8 mouse cellular contexts compared by ENCODE assay signal in genomic region chr8:126538648-126539354, GRCm38 (mm10). TPM values are rescaled to one million over a fixed set of nuclear protein-coding genes. Genes with fewer than 3 reads are reported as not detected.
DNase-seq lines count a peak whose midpoint lies in the region; ATAC-seq and TF ChIP-seq lines count a peak whose summit lies in the region.

No protein-coding gene starts in this region.

- H3K4me1 ChIP-seq in intestine, embryonic 16.5 days (ENCODE audit: control insufficient read depth, insufficient read depth, low read length) = peaks cover 40% of the 10 kb centered on the region

- H3K27ac ChIP-seq in intestine, embryonic 16.5 days (ENCODE audit: low read length) = peak overlapping the region; percentile 45

- peak; percentile 45 for DNase-seq in adrenal gland, adult 2 months
- no peak for DNase-seq in adrenal gland, postnatal 25 days
- DNase-seq in thymus, postnatal 4 days = peak; percentile 51
- no peak for DNase-seq in thymus, postnatal 10 days (ENCODE audit: low spot score in 2 of 2)
- DNase-seq in c-Kit-positive CD71-positive TER-119-positive erythroid progenitor cells, embryonic 14.5 days (ENCODE audit: low spot score) = no peak
- DNase-seq in thymus, postnatal 36 days = no peak

- no peak for ATAC-seq in intestine, embryonic 16.5 days

- 14% methylated on average over 12 of the region's 12 CpGs for WGBS in intestine, embryonic 16.5 days

- no peak for TF ChIP-seq POLR2A in myocyte (IDR thresholded peaks at IDR 0.05; ENCODE audit: insufficient read length, low read depth)

- H3K4me3 ChIP-seq in intestine, embryonic 16.5 days (ENCODE audit: low read length) = no peak overlapping the region
- peak overlapping the region; percentile 10 for H3K4me3 ChIP-seq in myocyte

- H3K27me3 ChIP-seq in intestine, embryonic 16.5 days (replicated peaks; ENCODE audit: control insufficient read depth, insufficient read depth, low read length) = no peaks in the 10 kb centered on the region
- H3K27me3 ChIP-seq in myocyte (ENCODE audit: control insufficient read depth, insufficient read depth, insufficient read length) = no peaks in the 10 kb centered on the region

- H3K79me2 ChIP-seq in myocyte (ENCODE audit: control insufficient read depth, insufficient read depth) = no peaks in the 10 kb centered on the region

- H3ac ChIP-seq in myocyte (ENCODE audit: control insufficient read depth, insufficient read length) = no peak overlapping the region

- no peak overlapping the region for H3K9ac ChIP-seq in intestine, embryonic 16.5 days (ENCODE audit: low read depth, low read length)

- no peak overlapping the region for H3K4me2 ChIP-seq in intestine, embryonic 16.5 days (ENCODE audit: low read depth, low read length)
- H3K4me2 ChIP-seq in myocyte (ENCODE audit: low read depth) = peak overlapping the region; percentile 98

- no peaks in the 10 kb centered on the region for H3K9me3 ChIP-seq in intestine, embryonic 16.5 days (ENCODE audit: control insufficient read depth, low read length)

- H3K36me3 ChIP-seq in intestine, embryonic 16.5 days (ENCODE audit: control insufficient read depth, insufficient read depth, low read length) = no peaks in the 10 kb centered on the region
- H3K36me3 ChIP-seq in myocyte (ENCODE audit: control insufficient read depth, insufficient read depth) = no peaks in the 10 kb centered on the region

TF ChIP-seq in myocyte, 11 proteins besides CTCF, POLR2A, EP300 and RAD21:
- TF ChIP-seq CEBPB (IDR thresholded peaks at IDR 0.05; ENCODE audit: insufficient read depth, poor library complexity, severe bottlenecking) = no peak
- no peak for TF ChIP-seq TCF3 (IDR thresholded peaks at IDR 0.05; ENCODE audit: insufficient read length, low read depth)
- no peak for TF ChIP-seq MAX (IDR thresholded peaks at IDR 0.05; ENCODE audit: low read depth)
- no peak for TF ChIP-seq USF1 (IDR thresholded peaks at IDR 0.05; ENCODE audit: low read depth)
- no peak for TF ChIP-seq E2F4 (IDR thresholded peaks at IDR 0.05; ENCODE audit: insufficient read depth)
- no peak for TF ChIP-seq SRF (IDR thresholded peaks at IDR 0.05; ENCODE audit: control insufficient read depth, insufficient read length, low read depth)
- no peak for TF ChIP-seq MYOD1 (IDR thresholded peaks at IDR 0.05; ENCODE audit: control insufficient read depth in 1 of 3, insufficient read length in 2 of 3, low read depth in 2 of 3)
- no peak for TF ChIP-seq POLR2AphosphoS2 (IDR thresholded peaks at IDR 0.05; ENCODE audit: insufficient read length, low read depth)
- TF ChIP-seq MYOG (IDR thresholded peaks at IDR 0.05; ENCODE audit: control insufficient read depth in 1 of 3, insufficient read depth in 1 of 3, insufficient read length in 2 of 3, low read depth in 2 of 3) = no peak
- no peak for TF ChIP-seq REST (IDR thresholded peaks at IDR 0.05; ENCODE audit: insufficient read depth, insufficient read length)
- no peak for TF ChIP-seq TCF12 (IDR thresholded peaks at IDR 0.05; ENCODE audit: insufficient read depth, poor library complexity, severe bottlenecking)

RNA-seq across cellular contexts. Expression of gene Irf2bp2, which starts 55.0 kb away (rescaled TPM):
- 10 to 100 TPM; 89.4 to 92.0 TPM for total RNA-seq in adrenal gland, adult 2 months (2021)
- 111 and 120 TPM in 2 replicates for polyA plus RNA-seq in adrenal gland, adult 2 months (2012; rRNA removed)
- 81.3 and 82.6 TPM in 2 replicates for total RNA-seq in adrenal gland, postnatal 25 days (2021)
- 11.5 and 11.9 TPM in 2 replicates for polyA plus RNA-seq in intestine, embryonic 16.5 days (2015; fragmentation: Nextera tagmentation; extraction: Ambion mirVana)
- polyA plus RNA-seq in myocyte (2012; fragmentation: generic; extraction: Trizol) = 16.8 TPM

Comparison
In these comparisons a context has a peak if more than half of its experiments do, and no peak if none do; other contexts are left out.
1. DNase-seq: peak in adrenal gland, adult 2 months (single experiment) and thymus, postnatal 4 days (single experiment); none in adrenal gland, postnatal 25 days (single experiment), thymus, postnatal 10 days (0 of 2), c-Kit-positive CD71-positive TER-119-positive erythroid progenitor cells, embryonic 14.5 days (single experiment) and thymus, postnatal 36 days (0 of 2).